Mouse (Mus musculus): ENCODE results near the gene Snx4. TPM values are rescaled to one million over a fixed set of nuclear protein-coding genes. Genes with fewer than 3 reads are reported as not detected.
A peak's percentile ranks its signal among the peaks of the same experiment; 100 is the strongest.

Snx4 gene
- total RNA-seq, 2 experiments from 2014 or later: 30.9 to 34.3 TPM

DNA sequence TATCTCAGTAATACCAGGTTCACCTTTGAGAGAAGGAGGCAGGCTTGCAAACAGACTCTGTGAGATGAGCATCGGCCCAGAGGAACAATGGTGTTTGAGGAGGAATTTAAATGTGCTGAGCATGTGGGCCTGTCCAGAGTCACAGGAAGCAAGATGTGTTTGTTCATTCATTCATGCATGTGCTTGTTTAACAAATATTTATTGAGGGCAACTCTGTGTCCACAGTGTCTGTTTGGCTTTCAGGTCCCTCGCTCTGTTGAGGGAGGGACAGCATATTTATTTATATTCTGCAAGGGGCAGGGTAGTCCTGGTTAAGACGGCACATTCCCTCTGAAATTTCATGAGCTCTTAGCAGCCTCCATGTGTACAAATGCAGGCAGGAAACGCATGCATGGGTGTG, 87.2 kb downstream of the Snx4 start:
- no peak for DNase-seq

GRCm38 (mm10) chr16:33339476-33339875, 88.2 kb downstream of the Snx4 start:
- intact Hi-C loops (cut with DNase I): no loop called here

More for the DNA sequence above, 87.2 kb downstream of the Snx4 start:
- intact Hi-C loops (cut with DNase I): no loop called here

GRCm38 (mm10) chr16:33342356-33342755, 91.1 kb downstream of the Snx4 start:
- intact Hi-C loops (cut with DNase I): no loop called here
- DNase-seq: no peak

More at GRCm38 (mm10) chr16:33339476-33339875, 88.2 kb downstream of the Snx4 start:
- DNase-seq: no peak

DNA sequence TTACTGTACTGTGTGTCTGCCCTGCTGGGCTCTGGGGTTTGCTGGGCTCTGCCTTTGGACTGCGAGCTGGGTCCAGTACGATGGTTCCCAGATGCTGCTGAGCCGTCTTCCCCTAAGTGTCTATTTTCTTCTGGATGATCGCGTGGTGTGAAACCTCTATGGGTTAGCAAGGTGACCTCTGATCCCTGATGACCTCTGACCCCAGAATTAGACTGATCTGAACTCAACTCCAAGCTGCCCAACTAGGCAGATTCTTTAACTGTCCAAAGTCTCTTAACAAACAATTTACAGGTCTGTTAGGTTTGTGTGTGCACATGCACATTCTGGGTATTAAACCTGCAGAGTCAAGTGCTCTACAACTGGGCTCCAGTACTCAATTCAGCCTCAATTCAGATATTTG, 91.9 kb downstream of the Snx4 start:
- DNase-seq: no peak
- intact Hi-C loops (cut with DNase I): no loop called here

- DNase-seq: no peak
- intact Hi-C loops (cut with DNase I): no loop called here
Observed at GRCm38 (mm10) chr16:33343601-33344000, 92.4 kb downstream of the Snx4 start.

DNA sequence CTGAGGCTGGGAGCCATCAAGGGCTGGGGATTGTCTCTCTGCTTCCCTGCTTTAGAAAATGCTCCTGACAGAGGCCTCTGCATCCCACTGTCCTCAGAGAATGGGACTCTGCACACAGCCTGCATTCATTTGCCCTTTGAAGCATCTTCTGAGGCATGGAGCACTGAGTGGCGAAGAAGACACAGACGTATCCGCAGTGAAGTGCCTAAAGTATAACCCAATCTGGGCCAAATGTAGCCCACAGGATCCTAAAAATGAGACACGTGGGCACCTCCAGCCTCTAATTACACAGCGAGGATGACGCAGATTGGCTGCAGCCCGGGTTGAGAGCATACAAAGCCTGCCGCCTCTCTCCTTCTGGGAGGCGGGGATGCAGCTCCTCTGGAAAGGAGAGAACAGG, 93.1 kb downstream of the Snx4 start:
- DNase-seq: no peak
- intact Hi-C loops (cut with DNase I): no loop called here

- DNase-seq: peak in 1 of 2 experiments; percentile 15
- intact Hi-C loops (cut with DNase I): no loop called here
Observed at GRCm38 (mm10) chr16:33344875-33345274, 93.6 kb downstream of the Snx4 start.

DNA sequence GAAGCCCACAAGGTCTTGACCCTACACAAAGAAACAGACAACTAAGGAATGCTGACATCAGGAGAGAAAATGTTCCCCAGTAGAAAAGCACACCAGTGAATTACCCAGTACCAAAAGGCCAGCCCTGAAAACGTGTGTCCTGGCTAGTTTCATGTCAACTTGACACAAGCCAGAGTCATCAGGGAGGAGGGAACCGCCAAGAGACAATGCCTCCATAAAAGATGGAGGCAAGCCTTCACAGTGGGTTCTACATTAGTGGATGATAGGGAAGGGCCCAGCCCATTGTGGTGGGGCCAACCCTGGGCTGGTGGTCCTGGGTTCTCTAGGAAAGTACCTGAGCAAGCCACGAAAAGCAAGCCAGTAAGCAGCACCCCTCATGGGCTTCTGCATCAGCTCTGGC, 95.1 kb downstream of the Snx4 start:
- intact Hi-C loops (cut with DNase I): no loop called here
- DNase-seq: no peak

DNA sequence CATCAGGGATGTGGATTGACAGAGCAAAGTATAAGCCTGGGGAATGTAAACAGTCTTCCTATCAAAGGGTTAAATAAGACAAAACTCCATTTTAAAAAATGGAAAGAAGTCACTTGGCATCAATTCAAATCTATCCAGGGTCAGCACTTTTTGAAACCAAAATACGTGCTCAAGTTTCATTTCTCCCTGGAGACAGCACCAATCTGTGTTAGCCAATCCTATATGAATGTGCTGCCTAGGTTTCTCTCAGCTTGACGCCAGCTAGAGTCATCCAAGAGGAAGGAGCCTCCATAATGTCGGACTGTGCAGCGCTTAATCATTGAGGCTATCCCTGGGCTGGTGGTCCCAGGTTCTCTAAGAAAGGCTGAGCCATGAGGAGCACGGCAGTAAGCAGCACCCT, 95.9 kb downstream of the Snx4 start:
- DNase-seq: no peak
- intact Hi-C loops (cut with DNase I): no loop called here

Other genes with a start within 250 kb of the Snx4 start
- gene Iqcg, start 195.2 kb upstream of the Snx4 start, total RNA-seq (2021): under 1 TPM; 0.60 to 0.73 TPM
- gene Rpl35a, start 195.0 kb upstream of the Snx4 start, total RNA-seq (2021): 100 to 1,000 TPM; 297 to 302 TPM
- 1 to 10 TPM; 1.9 to 5.0 TPM for gene Lmln, start 188.9 kb upstream of the Snx4 start, total RNA-seq (2021)
- 10 to 100 TPM; 22.9 to 23.2 TPM for gene Osbpl11, start 66.4 kb upstream of the Snx4 start, total RNA-seq (2021)
- gene Zfp148, start 129.4 kb downstream of the Snx4 start, total RNA-seq (2021): 10 to 100 TPM; 46.5 to 48.6 TPM

All from heart, postnatal 14 days (tissue).